Mouse (Mus musculus) lung, embryonic 15.5 days (tissue): ENCODE measurements around the gene Olfr424. TPM values are rescaled to one million over a fixed set of nuclear protein-coding genes. Genes with fewer than 3 reads are reported as not detected.
A peak's percentile ranks its signal among the peaks of the same experiment; 100 is the strongest.

ENCODE experiments used
- ATAC-seq: fragments of 200-750 bp; cut with Nextera tagmentation; 2 replicates; pipeline ENCODE4 v1.8.0; 2017; ENCODE audit warnings: moderate number of reproducible peaks, borderline replicate concordance; ENCODE audit not compliant: low FRiP score, low TSS enrichment; ENCODE audit errors: extremely low read depth
- H3K27ac ChIP-seq: fragments of 300-500 bp; sonication (generic); 2 replicates; pipeline ENCODE4 v1.5.1; 2015; ENCODE audit warnings: moderate library complexity, mild to moderate bottlenecking, inconsistent platforms
- H3K27me3 ChIP-seq: fragments of 300-500 bp; sonication (generic); 2 replicates; pipeline ENCODE4 v1.6.1; 2015; ENCODE audit warnings: inconsistent platforms
- H3K36me3 ChIP-seq: fragments of 300-500 bp; sonication (generic); 2 replicates; pipeline ENCODE4 v1.6.1; 2015; ENCODE audit warnings: inconsistent platforms
- H3K4me1 ChIP-seq: fragments of 300-500 bp; sonication (generic); 2 replicates; pipeline ENCODE4 v1.6.1; 2015; ENCODE audit warnings: inconsistent platforms
- H3K4me2 ChIP-seq: fragments of 300-500 bp; sonication (generic); 2 replicates; pipeline ENCODE4 v1.6.1; 2015; ENCODE audit warnings: inconsistent platforms, mild to moderate bottlenecking, moderate library complexity
- H3K4me3 ChIP-seq: fragments of 300-500 bp; sonication (generic); 2 replicates; pipeline ENCODE4 v1.5.1; 2015; ENCODE audit warnings: mild to moderate bottlenecking, inconsistent platforms
- H3K9ac ChIP-seq: fragments of 300-500 bp; sonication (generic); 2 replicates; pipeline ENCODE4 v1.6.1; 2015; ENCODE audit warnings: inconsistent platforms
- H3K9me3 ChIP-seq: fragments of 300-500 bp; sonication (generic); 2 replicates; pipeline ENCODE4 v1.6.1; 2016; ENCODE audit warnings: inconsistent platforms
- WGBS: fragments of 180-500 bp; shearing (Covaris S2); methylation state at CpG from one replicate; pipeline ENCODE4 v1.1.7; 2015; 5-methylcytosine and 5-hydroxymethylcytosine counted together
- polyA plus RNA-seq: library from polyadenylated mRNA; unstranded; fragments of >200 nt; fragmentation: Nextera tagmentation; extraction: Ambion mirVana; gene quantifications from 2 replicates; pipeline ENCODE4 v1.2.1, GENCODE M21; 2015

Olfr424 gene
- polyA plus RNA-seq, 1 experiment from 2014 or later = not detected

DNA sequence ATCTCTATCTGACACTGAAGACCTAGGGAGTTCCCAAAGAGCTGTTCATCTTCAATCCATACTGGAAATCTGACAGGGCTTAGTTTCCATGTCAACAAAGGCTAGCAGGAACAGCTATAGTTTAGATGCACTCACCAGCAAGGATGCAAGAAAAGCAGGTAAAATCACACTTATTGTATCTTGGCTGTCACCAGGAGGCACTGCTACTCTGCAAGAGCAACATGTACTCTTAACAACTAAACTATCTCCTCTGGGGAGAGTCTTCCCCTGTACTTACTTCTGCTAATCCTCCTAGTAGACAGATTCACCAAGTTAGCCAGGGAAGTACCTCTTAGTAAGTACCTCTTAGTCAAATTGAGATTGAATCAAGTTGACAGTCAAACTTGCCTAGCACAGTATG, 37.7 kb downstream of the Olfr424 start:
- ATAC-seq = no peak
- no peaks in the 10 kb centered on the region for H3K27me3 ChIP-seq
- no peak overlapping the region for H3K4me3 ChIP-seq
- H3K36me3 ChIP-seq = no peaks in the 10 kb centered on the region
- no peak overlapping the region for H3K4me2 ChIP-seq
- H3K9ac ChIP-seq = no peak overlapping the region
- H3K4me1 ChIP-seq = no peaks in the 10 kb centered on the region
- H3K9me3 ChIP-seq = no peaks in the 10 kb centered on the region
- H3K27ac ChIP-seq = no peak overlapping the region

DNA sequence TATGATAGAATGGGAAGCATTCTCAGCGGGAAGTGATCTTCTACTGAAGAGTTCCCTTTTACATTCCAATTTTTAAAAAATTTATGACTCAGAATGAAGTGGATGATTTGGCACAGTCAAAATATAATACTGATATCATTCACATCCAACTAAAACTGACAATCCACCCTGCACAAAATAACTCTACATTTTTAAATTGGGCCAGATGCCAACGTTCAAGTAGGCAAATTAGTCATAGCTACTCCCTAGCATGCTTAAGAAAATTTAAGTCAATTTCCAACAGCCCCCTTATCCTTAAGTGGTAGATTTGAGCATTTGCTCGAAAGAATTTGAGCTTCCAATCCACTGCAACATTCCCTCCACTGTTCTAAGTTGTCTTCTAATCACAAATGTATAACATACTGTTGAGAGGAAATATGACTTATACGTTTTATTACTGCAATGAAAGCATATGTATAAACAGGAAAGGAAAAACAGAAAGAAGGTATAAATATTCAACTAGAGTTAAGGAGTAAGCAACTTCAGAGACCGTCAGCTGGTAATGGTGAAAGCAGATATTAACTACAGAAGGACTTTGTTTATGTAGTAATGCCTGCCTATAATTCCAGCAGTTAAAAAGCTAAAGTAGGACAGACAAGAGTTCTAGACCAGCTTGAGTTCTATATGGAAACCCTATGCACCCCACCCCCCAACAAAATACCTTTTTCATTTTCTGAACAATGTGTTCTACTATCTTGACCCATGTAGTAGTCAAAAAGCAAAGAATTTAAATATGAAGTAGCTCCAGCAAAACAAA, 39.6 kb downstream of the Olfr424 start:
- H3K9ac ChIP-seq = no peak overlapping the region
- H3K4me2 ChIP-seq = no peak overlapping the region
- H3K27ac ChIP-seq = no peak overlapping the region
- no peaks in the 10 kb centered on the region for H3K4me1 ChIP-seq
- no peaks in the 10 kb centered on the region for H3K36me3 ChIP-seq
- WGBS = 52% methylated on average over 5 of the region's 5 CpGs
- no peak overlapping the region for H3K4me3 ChIP-seq
- no peak for ATAC-seq
- H3K27me3 ChIP-seq = no peaks in the 10 kb centered on the region
- no peaks in the 10 kb centered on the region for H3K9me3 ChIP-seq

DNA sequence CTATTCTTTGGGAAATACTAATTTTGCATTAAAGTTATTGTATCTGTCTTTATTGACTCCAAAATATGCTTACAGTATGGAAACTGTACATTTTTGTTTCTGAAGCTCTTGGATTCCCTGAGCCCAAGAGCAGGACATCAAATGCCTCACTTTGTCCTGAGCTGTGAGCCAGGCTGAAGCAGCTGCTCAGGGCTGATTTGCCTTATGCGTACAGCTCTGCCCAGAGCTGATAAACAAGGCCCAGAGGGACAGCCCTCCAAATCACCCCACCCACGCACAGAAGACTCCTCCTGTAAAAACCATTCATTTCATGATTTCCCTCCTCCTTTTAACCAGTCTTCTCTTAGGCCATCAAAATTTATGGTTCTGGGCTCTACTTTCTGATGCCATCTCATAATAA, 40.2 kb downstream of the Olfr424 start:
- peak; percentile 77; the same call in 1 of the 2 replicates for ATAC-seq

GRCm38 (mm10) chr1:174172605-174173004, 41.3 kb downstream of the Olfr424 start, which contains the start of gene Spta1:
Gene Spta1, plus strand, starts transcription at chr1:174172776.
- no peaks in the 10 kb centered on the region for H3K9me3 ChIP-seq
- 30% methylated on average over 3 of the region's 3 CpGs for WGBS
- ATAC-seq = no peak
- H3K4me3 ChIP-seq = no peak within 1 kb of the TSS
- no peak within 1 kb of the TSS for H3K27ac ChIP-seq
- H3K27me3 ChIP-seq = no peaks in the 10 kb centered on the region
- H3K36me3 ChIP-seq = no peaks in the 10 kb centered on the region
- H3K4me2 ChIP-seq = no peak within 1 kb of the TSS
- H3K4me1 ChIP-seq = no peaks in the 10 kb centered on the region
- H3K9ac ChIP-seq = no peak within 1 kb of the TSS

More for the DNA sequence above, 40.2 kb downstream of the Olfr424 start:
- no peaks in the 10 kb centered on the region for H3K36me3 ChIP-seq
- no peak overlapping the region for H3K9ac ChIP-seq
- H3K9me3 ChIP-seq = no peaks in the 10 kb centered on the region
- H3K4me3 ChIP-seq = no peak overlapping the region
- 37% methylated on average over 2 of the region's 2 CpGs for WGBS
- H3K27me3 ChIP-seq = no peaks in the 10 kb centered on the region
- H3K4me1 ChIP-seq = no peaks in the 10 kb centered on the region
- no peak overlapping the region for H3K27ac ChIP-seq
- H3K4me2 ChIP-seq = no peak overlapping the region

Other genes with a start within 250 kb of the Olfr424 start
- gene Ifi211, start 218.5 kb upstream of the Olfr424 start, polyA plus RNA-seq = 0.67 and 1.4 TPM in 2 replicates
- gene Mndal, start 189.0 kb upstream of the Olfr424 start, polyA plus RNA-seq = 1.6 and 3.0 TPM in 2 replicates
- 1.5 and 1.7 TPM in 2 replicates for gene Ifi203, start 188.8 kb upstream of the Olfr424 start, polyA plus RNA-seq
- gene Ifi202b, start 148.8 kb upstream of the Olfr424 start, polyA plus RNA-seq = not detected in 2 replicates
- 0.24 and 0.58 TPM in 2 replicates for gene Ifi205, start 99.7 kb upstream of the Olfr424 start, polyA plus RNA-seq
- gene Olfr433, start 90.8 kb upstream of the Olfr424 start, polyA plus RNA-seq = not detected in 2 replicates
- not detected in 2 replicates for gene Olfr432, start 82.3 kb upstream of the Olfr424 start, polyA plus RNA-seq
- gene Olfr430, start 64.9 kb upstream of the Olfr424 start, polyA plus RNA-seq = not detected in 2 replicates
- not detected in 2 replicates for gene Olfr429, start 47.2 kb upstream of the Olfr424 start, polyA plus RNA-seq
- not detected in 2 replicates for gene Olfr427, start 34.6 kb upstream of the Olfr424 start, polyA plus RNA-seq
- gene Olfr231, start 10.4 kb upstream of the Olfr424 start, polyA plus RNA-seq = not detected in 2 replicates
- not detected in 2 replicates for gene Olfr420, start 24.1 kb downstream of the Olfr424 start, polyA plus RNA-seq
- gene Spta1, start 41.3 kb downstream of the Olfr424 start, polyA plus RNA-seq = 0.54 and 0.62 TPM in 2 replicates
- gene Olfr419, start 120.5 kb downstream of the Olfr424 start, polyA plus RNA-seq = not detected in 2 replicates
- not detected in 2 replicates for gene Mptx1, start 199.0 kb downstream of the Olfr424 start, polyA plus RNA-seq
- gene Olfr417, start 233.6 kb downstream of the Olfr424 start, polyA plus RNA-seq = not detected in 2 replicates